Mouse (Mus musculus): Measurements from ENCODE around the gene Kin.
A peak's percentile ranks its signal among the peaks of the same experiment; 100 is the strongest.

The Kin gene

DNA sequence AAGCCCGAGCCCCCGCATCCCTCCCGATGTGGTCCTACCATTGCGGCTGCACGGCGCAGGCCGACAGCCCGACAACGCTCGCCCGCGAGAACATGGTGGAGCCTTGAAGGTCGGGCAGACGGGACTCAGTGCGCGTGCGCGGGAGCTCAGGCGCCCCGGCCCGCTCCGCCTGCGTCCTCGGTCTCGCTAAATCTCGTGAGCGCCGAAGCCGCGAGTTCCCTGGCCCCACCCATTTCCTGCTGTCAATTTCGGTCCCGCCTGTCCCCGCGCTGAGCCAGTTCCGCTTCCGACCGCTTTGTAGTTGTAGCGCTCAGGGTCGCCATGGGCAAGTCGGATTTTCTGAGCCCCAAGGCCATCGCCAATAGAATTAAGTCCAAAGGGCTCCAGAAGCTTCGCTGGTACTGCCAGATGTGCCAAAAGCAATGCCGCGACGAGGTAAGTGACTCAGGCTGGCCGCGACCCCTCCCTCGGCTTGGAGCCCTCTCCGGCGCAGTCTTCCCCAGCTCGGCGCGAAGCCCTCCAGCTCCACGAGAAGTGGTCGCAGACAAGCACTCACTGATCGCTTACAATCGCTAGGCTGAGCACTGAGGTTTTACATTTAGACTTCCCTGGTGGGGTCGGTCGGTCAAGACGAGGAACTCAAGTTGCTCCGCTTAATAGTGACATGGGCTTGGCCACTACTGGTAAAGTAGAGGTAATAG, at the start of gene Kin, which contains the start of gene Atp5c1:
Gene Kin (plus strand): TSS at position 284 of the 701 bp plus-strand sequence.
Gene Atp5c1 (minus strand): TSS at position 201 of the 701 bp plus-strand sequence.
- peak; percentile 94 to 95 for DNase-seq (ENCODE audit: low spot score in 2 of 2)

DNA sequence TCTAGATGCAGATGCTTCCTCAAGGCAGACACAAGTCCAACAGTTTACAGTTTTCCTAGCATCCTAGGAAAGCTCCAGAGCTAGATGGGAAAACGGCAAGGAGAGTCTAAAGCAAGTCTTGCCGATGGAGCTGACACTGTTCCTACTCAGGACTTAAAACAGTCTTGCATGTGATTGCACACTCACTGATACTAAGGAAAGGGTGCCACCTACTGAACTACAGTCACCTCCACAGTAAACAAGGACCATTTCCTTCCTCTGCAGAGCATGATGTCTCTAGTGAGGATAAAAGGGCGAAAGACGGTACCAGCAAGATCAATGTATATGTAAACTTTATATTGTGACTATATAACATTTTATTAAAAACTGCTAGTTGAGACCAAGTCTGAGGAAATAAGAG, 46.7 kb upstream of the Kin start:
- no peak for DNase-seq (ENCODE audit: low spot score in 2 of 2)

DNA sequence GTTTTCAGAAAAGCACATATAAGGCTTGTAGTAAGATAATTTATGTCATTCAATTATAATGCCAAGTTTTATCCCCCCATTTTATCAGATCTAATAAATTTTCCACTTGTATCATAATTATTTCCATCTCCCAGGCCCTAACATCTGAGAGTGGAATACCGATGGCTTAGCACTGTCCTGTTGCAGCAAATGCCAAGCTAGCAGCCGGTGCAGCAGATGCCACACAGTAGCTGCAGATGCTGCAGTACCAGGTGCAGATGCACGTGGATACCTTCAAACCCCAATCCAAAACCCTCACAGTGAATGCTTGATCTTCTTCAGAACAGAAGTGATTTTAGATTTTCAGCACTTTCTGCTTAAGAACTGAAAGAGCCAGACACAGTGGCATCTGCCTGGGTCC, 45.4 kb upstream of the Kin start:
- no peak for DNase-seq (ENCODE audit: low spot score in 2 of 2)

DNA sequence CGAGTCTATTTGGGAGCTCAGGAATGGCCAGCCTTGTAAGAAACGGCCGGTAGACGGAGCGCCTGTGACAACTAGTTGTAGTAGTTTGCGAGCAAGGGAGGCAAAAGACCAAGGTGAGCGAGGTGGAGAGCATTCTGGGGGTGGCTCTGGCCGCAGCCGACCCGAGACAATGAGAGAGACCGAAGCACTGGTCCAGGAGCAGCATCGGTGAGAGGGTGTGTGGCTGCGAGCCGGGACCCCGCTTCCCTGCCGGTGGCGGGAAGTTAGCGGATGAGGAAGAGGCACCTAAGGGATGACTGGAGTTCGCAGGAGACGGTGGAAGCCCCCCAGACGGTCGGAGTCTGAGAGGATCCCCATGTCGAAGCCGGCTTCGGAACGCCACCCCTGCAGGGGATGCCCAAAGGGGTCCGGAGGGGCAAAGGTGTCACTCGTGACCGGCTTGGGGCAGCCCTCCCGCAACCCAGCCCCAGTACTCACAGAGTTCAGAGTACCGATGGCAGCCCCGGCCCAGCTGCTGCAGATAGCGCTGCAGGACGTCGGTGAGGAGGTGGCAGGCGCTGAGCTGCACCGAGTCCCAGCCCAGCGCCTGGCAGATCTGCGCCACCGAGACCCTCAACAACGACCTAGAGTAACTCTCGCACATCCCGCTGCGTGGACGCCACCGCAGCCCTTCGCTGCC, 32.5 kb upstream of the Kin start:
- peak in 1 of 2 experiments; percentile 18 for DNase-seq (ENCODE audit: low spot score in 2 of 2)

DNA sequence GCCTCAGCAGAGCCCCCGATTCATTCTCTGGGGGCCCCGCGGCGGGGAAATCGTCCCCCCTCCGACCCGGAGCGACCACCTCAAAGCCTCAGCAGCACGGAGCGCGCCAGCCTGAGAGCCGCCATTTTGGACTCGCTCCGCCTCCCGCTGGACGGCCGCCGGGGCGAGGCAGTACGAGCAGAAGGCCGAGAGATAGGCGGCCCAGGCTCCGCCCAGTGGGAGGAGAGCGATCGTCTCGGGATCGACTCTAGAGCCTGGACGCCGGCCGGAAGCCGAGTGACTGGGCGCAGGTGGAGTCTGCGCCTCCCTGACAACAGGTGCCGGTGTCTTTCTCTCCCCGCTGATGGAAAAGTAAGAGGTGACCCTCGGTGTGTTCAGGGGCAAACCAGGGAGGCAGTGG, 31.9 kb upstream of the Kin start, which contains the start of gene Taf3:
Gene Taf3 (minus strand): TSS at position 136 of the 400 bp plus-strand sequence.
- DNase-seq (ENCODE audit: low spot score in 2 of 2) = peak; percentile 86 to 90

DNA sequence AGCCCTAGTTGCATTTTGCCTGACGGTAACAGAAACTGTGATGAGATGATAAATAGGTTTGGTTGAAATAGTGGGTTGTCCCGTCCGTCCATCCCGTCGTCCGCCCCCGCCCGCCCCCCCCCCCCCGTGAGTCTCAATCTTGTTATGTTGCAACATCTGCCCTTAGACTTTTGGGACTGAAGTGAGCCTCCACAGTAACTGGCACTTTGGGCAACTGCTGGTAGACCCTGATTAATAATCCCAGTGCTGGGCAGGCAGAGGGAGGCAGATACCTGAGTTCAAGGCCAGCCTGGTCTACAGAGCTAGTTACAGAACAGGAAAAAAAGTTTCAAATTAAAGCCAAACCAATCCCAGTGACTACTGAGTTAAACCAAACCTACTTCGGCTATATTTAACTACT, 30.9 kb upstream of the Kin start:
- DNase-seq (ENCODE audit: low spot score in 2 of 2) = no peak

DNA sequence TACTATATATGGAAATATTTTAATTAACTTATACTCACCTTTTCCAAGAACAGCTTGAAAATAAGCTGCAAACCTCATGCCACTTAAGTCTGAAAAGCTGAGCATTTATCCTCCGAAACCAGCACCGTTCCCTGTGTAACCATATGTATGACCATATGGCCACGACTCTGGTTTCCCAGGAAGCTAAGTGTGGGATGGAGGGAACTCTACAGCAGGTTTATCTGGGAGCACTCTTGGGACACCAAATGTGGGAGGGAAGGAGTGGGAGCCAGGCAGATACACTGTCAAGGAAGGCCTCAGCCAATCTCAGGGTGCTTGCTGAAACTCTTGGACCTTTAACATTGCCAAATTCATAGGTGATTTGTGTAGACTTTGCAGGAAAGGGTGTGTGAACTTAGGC, 29.5 kb upstream of the Kin start:
- DNase-seq (ENCODE audit: low spot score in 2 of 2) = peak; percentile 65 to 78

DNA sequence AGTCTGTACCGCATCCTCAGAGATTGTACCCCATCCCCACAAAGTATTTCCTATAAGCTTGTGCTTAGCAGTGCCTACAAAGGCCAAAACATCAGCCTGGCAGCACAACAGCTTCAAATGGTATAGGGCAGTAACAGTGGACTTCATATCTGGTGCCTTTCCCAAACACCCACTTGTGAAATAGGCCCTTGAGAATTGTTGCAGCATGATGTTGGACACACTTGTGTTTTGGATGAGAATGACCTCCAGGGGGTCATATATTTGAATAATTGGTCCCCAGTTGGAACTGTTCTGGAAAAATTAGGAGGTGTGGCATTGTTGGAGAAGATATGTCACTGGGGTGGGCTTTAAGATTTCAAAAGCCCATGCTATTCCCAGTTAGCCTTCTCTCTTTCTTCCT, 28.4 kb upstream of the Kin start:
- no peak for DNase-seq (ENCODE audit: low spot score in 2 of 2)

DNA sequence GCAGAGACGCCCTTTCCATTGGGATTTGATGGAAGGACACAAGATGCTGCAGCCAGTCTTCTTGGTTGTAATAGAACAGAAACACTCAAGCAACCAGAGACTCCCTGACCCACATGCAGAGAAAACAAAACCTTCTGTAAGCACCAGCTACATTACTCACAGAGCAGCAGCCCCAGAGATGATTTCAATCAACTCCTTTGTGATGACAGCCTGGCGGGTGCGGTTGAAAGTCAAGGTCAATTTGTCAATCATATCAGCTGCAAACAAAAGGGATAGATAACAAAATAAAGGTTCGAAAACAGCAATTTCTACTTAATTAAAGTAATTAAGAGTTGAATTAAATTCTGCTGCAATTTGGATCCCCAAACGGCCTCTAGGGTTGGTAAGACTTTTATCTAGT, 21.6 kb upstream of the Kin start:
- no peak for DNase-seq (ENCODE audit: low spot score in 2 of 2)

DNA sequence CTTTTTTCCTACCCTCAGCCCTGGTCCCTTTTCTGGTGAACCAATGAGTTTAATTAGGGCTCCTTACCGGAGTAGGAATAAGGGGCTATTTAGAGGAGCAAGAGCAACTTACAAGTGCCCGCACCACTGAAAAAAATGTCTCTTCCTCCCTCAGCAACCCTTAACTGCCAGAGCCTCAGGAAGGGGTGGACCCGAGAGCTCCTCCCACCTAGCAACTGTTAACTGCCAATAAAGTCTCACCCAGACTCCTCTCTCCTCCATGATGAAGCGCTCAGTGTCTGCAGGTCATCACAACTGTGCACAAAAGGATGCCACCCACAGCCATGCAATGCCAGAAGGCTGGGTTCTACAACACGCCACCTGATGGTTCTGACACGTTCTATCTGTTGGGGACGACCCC, 8.6 kb upstream of the Kin start:
- DNase-seq (ENCODE audit: low spot score in 2 of 2) = no peak

DNA sequence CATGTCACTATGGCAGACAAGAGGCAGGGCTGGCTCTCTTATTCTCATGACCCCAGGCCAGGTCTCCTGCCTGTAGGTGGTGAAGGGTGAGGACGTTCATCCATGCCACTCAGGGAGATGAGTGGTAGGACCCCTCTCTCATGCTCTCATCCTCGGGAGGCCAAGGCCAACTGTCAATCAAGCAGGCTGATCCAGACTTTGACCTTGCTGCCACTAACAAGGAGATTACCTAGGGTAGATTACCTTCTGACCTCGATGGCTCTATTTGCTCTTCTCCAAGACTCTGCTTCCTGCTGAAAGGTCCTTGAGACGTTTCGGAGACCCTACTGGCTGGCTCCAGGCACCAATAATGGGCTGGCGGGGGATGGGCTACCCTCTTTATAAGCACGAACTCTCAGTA, 5.9 kb upstream of the Kin start:
- no peak for DNase-seq (ENCODE audit: low spot score in 2 of 2)

DNA sequence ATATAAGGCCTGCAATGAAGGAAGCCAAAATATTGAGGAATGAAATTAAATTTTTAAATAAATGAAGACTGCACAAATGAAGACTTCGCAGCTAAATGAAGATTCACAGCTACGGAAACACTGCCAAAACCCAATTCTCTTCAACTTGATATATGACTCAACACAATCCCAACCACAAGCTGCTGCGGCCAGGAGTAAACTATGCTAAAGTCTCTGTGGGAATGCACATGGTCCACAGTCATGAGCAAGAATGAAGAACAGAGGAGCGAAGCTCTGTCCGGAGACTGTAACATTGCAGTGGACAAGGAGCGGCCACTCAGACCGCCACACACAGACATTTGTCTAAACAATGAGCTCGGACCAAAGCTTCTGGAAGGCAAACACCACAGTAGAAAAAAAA, 3.7 kb upstream of the Kin start:
- DNase-seq (ENCODE audit: low spot score in 2 of 2) = no peak

DNA sequence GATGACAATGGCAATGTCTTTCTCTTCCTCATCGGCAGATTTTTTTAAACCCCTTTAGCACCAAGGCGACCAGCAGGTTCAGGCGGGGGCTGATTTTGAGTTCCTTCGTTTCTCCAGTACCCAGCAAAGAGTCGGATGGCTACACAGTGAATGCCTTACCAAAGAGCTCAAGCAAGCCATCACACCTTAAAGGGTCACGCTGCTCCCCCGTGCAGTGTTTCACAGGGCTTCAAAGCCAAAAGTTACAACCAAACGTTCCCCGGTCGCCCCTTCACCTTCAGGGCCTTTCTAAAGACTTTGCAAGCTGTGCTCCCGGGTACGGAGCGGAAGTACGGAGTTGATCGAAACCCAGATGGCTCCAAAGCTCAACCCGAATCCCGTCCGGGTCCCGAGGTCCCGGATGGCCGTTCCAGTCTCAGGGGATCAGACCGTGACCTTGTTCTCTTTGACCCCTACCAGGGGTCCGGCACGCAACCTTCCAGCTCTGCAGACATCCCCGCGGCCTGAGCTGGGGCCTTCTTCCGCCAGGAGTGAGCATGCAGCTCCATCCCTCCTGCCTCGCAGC, 566 bp upstream of the Kin start:
- no peak for DNase-seq (ENCODE audit: low spot score in 2 of 2)

DNA sequence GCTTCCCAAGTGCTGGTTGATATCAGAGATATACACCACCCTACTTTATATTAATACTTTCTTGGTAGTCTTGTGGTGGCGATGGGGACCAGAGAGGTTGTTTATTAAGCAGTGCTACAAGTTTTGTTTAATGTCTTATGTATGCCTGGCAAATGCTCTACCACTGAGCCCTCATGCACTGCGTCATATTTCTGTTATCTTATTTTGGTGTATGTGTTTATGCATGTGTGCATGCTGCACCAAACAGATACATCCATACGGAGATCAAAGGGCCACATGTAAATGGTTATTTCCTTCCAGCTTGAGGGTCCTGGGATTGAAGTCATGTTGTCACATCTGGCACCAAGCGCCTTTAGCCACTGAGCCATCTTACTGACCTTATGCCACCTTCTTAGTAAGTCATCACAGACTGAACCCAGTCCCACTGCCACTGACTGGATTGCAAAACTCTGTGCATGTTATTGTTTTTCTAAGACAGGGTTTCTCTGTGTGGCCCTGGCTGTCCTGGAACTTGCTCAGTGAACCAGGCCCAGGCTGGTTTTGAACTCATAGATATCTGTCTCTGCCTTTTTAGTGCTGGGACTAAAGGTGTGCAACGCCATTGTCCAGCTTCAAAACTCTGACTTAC, 1.2 kb downstream of the Kin start:
- DNase-seq (ENCODE audit: low spot score in 2 of 2) = no peak

DNA sequence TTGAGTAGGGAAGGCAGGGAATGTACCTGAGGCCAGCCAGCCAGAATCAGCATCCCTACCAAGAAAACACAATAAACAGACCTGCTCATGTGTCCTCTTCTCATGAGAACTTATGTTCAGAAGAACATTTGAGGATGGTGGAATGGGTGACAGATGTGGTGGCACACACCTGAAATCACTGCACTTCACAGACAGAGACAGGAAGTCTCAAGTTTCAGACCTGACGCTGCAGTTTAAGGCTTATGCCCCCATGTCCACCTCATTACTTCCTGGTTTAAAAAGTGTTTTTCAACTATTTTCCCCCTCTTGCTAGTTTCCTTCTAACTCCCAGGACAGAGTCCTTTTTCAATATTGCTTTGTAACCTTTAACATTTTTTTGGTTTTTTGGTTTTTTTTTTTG, 2.3 kb downstream of the Kin start:
- DNase-seq (ENCODE audit: low spot score in 2 of 2) = no peak

DNA sequence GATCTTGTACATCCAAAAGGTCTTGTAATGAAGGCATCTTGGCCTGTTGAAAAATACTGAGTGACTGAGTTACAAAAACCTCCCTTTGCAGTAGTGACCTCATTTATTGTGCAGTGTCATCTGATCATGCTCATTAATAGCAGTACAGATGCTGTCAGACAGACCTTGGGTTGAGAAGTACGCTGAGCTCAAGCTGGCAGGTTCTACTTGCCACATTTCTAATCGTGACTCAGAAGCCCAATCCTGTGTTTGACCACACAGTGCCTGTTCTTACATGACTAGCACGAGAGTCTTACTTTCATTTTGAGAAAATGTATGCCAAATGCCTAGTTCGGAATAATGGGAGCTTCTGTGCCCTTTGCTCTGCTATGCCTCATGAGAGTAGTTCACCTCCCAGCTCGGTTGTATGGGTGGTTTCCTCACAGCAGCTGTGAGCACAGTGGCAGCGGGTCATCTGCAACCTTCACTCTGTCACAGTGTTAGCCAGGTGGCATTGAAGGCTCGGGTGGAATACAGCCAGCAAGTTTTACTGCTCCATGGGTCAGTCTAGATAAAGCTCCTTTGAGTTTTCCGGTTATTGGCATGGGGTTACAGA, 7.0 kb downstream of the Kin start:
- DNase-seq (ENCODE audit: low spot score in 2 of 2) = no peak

DNA sequence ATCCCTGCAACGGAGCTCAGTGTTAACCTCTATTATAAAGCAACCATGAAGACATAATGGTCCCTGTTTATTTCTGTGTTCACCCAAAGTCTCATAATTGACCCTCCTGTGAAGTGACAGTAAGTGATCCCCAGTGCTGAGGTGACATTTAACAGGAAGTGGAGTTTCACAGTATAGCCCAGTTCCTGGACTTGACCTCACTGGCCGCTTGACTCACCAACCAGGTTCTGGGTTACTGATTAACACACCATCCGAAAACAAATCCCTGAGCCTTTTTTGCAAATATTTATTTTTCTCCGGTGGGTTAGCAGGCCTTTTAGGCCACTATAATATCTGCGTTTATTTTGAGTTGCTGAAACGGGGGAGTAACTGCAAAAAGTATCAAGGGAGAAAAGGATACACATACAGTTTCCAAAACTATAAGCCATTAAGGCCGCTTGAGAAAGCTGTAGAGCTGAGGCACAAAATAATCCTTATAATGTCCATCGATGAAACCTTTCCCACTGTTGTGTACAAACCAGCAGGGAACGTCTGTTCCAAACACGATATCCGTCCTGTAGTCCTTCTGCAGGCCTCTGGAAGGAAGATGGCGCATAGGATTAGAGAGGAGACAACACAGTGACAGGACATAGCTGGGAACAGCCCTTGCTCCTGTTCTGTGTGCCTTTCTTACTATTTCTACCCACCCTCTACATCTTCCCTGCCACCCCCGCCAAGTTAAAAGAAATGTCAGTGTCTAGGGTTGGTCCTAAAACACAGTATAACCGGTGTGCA, 14.1 kb downstream of the Kin start:
- DNase-seq (ENCODE audit: low spot score in 2 of 2) = no peak

DNA sequence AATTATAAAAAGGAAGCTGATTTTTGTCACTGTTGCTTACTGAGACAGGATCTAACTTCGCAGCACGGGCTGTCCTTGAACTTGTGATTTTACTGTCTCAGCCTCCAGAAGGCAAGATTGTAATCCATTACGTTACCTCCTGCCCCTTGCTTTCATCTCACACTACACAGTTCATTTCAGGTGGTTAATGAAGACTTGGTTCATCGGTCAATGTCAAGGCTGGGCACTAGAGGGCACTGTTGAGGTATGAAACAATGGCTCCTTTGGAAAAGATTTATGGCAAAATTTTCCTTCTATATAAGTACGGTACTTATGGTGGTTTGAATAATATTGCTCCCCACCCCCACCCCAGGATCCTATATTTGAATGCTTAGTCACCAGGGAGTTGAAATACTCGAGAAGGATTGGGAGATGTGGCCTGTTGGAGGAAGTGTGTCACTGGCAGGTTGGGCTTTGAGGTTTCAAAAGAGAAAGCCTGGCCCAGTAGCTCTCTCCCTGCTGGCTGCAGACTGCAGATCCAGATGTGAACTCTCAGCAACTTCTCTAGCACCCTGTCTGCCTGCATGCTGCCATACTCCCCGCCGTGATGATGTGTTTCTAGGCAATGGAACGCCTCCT, 18.3 kb downstream of the Kin start:
- peak in 1 of 2 experiments; percentile 19 for DNase-seq (ENCODE audit: low spot score in 2 of 2)

DNA sequence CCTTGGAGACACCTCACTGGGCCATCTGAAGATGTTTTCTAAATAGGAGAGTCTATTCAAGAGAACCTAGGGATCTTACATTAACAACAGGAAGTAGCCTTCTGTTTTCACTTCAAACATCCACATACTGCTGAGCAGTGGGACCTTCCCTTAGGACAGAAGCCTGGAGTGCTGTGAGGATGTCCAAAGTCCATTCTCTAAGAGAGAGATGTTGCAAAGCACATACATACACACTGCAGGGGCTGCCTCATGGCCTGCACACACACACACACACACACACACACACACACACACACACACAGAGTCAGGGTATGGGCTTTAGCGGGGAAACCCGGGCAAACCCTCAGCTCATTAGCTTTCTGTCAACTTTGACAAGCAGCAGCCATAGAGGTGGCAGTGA, 20.1 kb downstream of the Kin start:
- no peak for DNase-seq (ENCODE audit: low spot score in 2 of 2)

DNA sequence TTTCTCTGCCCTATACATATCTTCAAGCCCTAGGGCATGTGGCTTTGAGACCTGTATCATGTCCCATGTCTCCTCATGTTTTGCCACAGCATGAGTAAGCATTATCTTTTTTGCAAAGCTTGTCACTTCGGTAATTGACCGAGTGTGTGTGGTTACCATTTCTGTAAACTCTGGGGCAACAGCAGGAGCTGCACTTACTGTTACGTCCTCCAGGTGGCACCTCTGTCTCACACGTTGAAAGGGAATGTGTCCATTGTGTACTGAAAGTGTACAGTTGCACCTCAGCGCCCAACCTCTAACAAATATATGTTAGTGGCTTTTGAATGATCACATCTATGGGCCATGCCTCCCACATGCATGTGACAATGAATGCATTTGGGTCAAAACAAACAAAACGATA, 20.8 kb downstream of the Kin start:
- peak in 1 of 2 experiments; percentile 24 for DNase-seq (ENCODE audit: low spot score in 2 of 2)
